Mouse (Mus musculus) spleen, postnatal 4 days (tissue): ENCODE measurements around the gene Trip10.
A peak's percentile ranks its signal among the peaks of the same experiment; 100 is the strongest.

ENCODE experiments used
- DNase-seq, 2 experiments: peaks; one replicate each; pipeline ENCODE4 v3.0.0; 2022; ENCODE audit warnings: low spot score in 2 of 2

The Trip10 gene

DNA sequence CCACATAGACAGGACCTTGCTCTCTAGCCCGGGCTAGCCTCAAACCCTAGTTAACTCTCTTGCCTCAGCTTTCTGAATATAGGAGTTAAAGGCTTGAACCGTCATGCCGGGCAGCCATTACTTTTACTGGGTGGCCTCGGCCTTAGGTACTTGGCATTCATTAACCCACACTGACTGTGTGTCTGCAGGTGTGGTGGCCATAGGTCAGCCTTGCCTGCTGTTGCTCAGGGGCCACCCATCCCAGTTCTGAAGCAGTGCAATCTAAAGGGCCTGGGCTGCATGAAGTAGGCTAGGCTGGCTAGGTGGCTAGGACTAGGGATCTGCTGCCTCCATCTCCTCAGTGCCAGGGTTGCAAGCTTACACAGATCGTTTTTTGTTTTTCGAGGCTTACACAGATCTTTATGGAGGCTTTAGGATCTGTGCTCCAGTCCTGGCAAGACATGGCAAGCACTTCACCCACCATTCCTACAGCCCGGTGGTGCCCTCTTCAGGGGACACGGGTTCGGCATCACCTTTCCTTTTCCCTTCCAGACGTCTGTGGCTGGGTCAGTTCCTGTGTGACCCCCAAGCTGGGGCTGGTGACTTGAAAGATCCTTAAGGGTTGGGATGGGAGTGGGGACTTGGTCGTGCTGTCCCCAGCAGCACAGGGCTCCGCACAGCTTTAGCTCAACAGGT is 14.9 kb upstream of the Trip10 start:
- DNase-seq, result no peak

DNA sequence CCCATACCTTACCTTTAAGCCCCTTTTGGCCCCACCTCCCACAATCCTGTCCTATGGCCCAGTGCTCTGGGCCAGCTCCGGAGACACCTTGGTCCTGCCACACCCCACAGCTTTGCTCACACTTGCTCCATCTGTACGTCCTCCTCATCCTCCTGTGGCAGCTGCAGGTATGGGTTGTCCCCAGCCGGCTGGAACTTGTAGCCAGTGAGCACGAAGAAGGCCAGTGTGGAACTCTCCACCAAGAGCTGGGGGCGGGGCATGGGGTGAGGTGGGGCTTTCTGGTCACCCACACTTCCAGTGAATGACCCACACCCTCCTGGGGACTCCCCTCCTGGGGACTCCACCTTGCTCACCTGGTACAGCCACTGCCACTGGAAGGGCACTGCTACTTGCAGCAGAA is 13.5 kb upstream of the Trip10 start:
- no peak for DNase-seq

DNA sequence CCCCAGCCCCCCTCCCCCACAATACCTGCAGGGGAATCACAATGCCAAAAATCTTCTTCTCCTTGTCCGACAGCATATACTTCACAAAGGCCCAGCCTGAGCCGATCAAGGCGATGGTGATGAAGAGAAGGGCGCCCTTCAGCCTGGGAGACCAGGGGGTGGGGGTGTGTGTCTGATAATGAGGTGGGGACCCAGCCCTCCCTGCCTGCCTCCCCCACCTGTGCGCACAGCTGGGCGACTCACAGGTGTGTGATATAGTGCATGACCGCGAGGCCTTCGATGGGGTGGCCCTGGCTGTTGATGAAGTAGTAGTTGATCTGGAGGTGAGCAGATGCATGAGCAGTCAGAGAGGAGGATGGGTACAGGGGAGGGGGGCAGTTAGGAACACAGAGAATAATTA is 12.1 kb upstream of the Trip10 start:
- no peak for DNase-seq

DNA sequence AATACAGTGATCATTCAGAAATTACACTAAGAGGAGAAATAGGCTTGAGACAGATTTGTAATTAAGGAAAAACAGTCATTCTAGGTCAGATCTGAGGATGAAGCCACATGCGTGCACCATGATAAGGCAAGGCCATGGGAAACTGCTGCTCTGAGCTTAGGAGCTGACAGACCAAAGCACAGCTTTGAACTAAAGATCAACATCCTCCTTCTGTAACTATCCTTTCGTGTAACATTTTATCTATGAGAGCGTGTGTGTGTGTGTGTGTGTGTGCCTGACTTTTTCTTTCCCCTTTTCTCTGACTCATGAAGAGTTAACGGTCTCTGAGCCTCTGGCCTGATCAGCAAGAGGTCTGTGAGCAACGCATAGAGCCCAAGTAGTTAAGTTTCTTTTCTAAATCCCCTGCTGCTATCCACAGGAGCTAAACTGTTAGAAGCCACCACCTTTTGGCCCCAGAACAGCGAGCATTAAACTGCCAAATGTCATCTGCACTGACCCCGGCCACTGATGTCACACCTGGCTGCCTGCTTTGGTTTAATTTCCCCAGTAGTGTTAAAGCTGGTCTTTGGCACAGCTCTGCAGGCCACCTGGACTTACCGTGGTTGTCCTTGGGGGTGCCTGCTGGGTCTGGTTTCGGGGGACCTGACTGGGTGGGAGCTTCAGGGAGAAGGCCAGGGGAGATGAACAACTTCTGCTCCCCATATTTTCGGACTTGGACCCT is 5.4 kb upstream of the Trip10 start:
- no peak for DNase-seq

DNA sequence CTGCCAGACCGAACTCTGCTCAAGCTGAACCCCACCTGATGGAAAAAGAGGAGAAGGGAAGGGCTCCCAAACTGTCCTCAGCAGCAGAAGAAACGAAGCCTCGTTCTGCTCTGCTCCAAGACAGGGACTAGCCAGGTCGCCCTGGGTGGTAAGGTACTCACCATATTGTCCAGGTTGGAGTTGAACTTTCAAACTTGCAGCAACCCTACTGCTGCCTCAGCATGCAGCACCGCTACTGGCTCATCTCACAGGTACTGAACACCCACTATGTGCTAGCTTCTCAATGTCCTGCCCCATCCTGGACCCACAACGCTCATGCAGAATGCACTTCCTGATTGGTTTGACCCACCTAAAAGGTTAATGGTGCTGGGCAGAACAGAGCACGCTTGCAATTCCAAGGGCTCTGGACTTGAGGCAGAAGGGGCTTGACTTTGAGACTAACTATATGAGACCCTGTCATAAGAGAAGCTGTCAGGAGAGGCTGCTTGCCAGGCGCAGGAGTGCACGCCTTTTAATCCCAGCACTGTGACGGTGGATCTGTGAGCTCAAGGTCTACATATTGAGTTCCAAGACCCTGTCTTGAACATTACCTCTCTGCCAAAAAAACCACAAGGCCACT is 3.8 kb upstream of the Trip10 start:
- DNase-seq, result no peak

DNA sequence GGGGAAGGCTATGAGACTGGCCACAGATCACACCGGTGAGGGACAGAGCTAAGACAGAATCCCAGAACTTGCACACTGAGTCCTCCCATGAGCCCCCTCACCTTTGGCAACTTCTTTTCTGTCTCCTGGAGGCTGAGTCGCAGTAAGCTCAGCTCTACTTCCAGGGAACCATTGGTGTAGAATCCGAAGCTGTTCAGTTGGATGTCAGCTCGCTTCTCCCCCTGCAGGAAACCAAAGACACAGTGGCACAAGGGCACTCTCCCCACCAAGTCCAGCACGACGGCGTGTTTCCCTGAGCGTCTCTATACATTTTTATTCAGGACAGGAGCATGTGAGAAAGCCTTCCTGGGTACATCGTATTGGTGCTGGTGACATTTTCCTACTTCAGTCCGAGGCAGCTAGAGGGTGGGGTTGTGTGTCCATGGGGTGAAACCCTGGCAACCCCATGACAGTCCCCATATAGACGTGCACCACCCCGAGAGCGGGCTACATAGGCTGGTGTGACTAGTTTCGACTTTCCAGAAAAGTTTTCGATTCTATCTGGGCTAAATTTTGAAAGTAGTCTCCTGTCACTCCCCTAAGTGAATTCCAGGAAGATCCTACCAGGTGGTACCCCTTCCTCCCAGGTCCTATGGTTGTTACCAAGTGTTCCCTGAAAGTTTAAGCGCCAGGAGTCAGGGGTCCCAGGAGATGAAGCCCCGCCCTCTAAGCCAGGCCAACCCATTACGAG is 2.4 kb upstream of the Trip10 start:
- DNase-seq, result no peak

DNA sequence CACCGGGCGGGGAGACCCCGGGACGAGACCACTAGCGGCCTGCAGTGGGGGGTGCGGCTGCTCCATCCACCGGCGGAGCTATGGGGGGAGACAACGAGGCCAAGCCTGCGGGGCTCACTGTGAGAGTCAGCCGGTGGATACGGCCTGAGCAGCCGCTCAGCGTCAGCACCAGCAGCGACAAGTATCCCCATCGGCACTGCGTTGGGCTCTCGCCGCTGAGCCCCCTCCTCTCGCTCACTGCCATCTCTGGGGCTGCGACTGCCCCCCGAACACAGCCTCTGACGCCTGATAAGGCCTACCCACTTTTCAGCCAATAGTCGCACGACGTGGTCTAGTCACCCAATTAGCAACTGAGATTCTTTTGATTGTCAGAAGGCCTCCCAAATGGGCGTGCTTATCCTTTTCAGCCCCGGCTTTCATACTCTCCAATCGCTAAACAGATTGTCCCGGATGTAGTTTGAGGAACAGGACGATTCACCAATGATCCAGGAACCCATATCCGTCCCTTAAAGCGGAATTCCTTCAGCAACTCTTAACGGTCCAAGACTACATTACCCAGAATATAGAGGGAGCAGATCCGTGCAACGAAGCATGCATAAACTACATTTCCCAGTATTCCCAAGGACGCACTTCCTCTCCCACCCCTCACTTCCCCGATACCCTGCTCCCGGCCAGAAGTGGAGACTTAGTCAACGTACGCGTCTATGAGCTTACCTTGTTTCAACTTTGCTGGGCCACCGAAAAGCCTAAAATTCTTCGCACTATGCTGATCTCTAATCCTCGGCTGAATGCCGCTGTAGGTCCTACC is 1.7 kb upstream of the Trip10 start:
- peak; percentile 85 to 88 for DNase-seq

DNA sequence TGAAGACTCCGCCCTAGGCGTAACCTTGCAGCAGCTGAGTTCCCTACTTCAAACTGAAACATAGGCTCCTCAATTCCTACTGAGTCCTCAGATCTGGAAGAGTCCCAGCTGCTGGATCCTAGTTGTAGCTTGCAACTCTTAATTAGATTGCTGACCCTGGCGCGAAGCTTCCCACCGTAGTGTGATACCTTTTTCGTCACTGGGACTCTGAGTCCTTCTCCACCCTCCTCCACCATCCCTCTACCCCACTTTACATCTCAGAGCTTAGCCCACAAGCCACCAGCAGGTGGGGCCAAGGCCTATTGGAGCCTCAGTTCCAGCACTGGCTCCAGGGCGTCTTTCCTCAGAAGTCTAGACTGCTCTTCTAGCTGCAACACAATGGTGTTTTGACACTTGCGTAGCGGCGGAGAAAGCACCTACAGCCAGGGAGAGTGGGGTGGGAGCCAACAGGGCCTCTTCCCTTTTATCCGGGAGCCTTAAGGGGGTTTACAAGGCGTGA is 1.0 kb upstream of the Trip10 start, which contains the start of gene Gpr108:
Gene Gpr108, minus strand, starts transcription at position 246 of the 499 bp plus-strand sequence.
- peak; percentile 84 to 88 for DNase-seq

DNA sequence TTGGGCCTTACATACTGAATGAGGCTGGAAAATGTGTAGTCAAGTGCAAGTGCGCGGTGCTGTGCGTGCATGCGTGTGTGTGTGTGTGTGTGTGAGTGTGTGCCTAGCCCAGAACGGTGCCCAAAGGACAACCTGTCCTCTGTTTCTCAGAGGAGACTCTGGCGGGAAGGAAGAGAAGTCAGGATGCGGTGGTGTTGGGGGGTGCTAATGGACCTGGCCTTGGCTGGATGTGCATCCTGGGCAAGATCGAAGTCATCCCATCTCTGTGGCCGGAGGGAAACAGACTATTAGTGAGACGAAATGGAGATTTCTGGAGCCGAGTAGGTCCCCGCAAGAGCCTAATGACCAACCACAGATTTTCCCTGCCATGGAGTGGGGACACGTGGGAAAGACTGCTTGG is 484 bp upstream of the Trip10 start:
- DNase-seq, result no peak

DNA sequence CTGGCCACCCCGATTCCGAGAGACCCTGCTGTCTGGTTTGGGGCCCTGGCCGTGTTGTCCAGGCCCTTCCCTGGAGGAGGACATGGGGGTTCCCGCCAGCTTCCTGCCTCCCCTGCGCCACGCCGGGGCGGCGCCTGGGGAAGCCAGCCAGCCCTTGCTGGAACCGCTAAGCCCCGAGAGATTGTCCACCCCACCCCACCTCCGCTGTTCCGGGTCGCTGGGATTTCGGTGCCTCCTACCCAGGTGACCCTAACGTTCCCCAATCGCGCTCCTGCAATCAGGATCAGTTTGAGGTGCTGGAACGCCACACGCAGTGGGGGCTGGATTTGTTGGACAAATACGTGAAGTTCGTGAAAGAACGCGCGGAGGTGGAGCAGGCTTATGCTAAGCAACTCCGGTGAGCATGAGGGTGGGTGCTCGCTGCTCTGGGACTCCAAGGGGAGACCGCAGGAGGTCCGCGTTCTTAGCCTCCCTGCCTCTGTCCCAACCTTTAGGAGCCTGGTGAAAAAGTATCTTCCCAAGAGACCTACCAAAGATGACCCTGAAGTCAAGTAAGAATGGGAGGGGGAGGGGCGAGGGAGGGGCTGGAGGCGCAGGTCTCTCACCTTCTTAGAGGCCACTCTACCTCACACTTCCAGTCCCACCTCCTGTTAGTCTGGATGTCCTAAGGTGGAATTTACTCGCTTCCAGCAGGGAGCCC is 1.4 kb downstream of the Trip10 start:
- DNase-seq, result no peak

DNA sequence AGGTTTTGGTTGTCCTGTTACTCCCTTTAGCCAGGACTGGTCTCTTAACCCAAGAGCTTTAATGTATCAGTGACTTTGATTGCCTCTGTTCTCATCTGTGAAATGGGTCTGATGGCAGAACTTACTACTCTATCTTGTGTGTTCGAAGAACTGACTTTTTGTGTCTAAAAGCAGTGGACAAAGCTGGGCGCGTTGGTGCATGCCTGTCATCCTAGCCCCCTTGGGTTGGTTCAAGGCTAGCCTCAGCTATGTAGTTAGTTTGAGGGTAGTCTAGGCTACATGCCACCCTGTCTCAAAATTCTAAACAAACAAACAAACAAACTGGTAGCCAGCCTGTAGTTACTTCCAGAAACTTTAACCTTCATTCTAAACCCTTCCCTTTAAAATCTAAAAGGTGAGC is 2.2 kb downstream of the Trip10 start:
- no peak for DNase-seq

DNA sequence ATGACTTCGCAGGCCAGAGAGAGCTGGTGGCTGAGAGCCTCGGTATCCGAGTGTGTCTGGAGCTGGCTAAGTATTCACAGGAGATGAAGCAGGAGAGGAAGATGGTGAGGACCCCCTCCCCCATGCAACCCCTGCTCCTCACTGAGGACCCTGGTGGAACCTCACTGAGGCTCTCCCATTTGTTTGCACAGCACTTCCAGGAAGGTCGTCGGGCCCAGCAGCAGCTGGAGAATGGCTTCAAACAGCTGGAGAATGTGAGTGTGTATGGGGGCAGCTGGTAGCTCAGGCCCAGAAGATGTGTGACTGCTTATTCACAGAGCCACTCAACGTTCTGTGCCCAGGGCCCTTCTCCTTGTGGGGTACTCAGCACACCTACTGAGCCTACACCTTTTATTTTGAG is 4.1 kb downstream of the Trip10 start:
- DNase-seq, result no peak

DNA sequence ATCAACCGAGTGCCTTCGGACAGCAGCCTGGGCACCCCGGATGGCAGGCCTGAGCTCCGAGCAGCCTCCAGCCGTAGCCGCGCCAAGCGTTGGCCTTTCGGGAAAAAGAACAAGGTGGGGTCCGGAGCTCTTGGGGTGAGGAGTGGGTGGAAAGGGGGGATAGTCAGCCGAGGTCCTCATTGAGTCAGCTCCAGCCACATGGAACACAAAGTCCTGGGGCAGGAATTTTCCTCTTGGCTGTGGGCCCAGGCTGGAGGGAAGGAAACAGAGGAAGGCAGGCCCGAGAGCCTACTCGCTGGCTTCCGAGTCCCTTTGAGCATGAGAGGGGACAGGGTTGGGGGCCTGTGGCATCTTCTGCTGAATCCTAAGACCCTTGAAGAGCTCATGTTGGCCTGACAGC is 6.1 kb downstream of the Trip10 start:
- no peak for DNase-seq

DNA sequence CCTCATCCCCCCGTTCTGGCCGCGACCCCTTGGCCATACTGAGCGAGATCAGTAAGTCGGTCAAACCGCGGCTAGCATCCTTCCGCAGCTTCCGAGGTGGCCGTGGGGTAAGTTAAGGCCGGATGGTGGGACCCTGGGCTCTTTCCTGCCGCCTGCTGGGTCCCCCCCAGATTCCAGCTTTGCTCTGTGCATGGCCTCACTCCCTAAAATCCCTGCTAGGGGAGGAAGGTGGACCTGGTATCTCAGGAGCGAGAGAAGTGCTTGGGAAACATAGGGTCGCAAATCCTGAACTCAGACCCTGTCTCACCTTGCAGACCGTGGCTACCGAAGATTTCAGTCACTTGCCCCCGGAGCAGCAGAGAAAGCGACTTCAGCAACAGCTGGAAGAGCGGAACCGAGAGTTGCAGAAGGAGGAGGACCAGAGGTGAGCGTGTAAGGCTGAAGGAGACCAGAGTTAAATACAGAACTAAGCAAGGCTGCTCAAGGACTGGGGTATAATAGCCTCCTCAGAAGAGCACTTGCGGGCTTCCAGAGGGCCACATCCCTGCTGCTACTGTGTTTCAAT is 7.7 kb downstream of the Trip10 start:
- no peak for DNase-seq

DNA sequence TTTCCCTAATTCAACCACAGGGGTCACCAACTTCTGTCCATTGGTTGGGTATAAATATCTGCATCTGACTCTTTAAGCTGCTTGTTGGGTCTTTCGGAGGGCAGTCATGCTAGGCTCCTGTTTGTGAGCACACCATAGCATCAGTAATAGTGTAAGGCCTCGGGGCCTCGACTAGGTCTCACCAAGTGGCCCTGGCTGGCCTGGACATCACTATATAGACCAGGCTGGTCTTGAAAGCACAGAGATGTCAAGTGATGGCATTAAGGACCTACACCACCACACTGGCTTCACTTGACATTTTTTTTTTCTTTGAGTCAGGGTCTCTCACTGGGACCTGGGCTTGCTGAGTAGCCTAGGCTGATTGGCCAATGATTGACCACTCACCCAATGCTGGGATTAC is 8.9 kb downstream of the Trip10 start:
- DNase-seq, result no peak

DNA sequence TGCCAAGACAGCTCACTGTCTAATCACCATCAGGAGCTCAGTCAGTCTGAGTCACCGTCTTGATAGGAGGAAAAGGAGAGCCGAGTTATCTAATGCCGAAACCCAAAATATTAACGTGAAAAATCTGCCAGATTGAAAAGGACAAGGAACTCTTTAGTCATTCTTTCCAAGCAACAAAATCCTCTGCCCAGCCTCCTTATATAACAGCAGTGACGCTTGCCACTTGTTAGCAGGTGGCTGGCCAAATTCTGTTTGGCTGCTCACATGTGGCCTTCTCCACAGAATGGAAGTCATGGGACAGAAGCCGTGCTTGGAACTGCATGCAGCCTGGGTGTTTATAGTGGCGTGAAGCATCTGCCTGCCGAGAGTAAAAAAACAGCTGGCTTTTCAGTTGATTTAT is 10.5 kb downstream of the Trip10 start:
- DNase-seq, result no peak

DNA sequence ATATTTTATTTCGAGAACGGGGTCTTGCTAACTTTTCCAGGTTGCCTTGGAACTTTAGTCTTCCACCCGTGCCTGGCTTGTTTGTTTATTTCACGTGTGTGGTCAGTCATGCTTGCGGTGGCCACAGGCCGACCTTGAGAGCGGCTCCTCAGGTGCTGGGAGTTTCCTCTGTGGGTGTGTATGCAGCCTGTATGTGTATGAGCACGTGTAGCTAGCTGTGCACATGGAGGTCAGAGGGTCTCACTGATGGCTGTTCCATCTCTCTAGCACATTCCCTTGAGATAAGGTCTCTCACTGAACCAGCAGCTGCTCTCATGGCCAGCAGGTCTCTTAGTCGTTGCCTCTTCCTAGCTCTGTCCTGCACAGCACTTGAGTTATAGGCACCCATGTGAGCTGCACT is 11.1 kb downstream of the Trip10 start:
- DNase-seq, result no peak

DNA sequence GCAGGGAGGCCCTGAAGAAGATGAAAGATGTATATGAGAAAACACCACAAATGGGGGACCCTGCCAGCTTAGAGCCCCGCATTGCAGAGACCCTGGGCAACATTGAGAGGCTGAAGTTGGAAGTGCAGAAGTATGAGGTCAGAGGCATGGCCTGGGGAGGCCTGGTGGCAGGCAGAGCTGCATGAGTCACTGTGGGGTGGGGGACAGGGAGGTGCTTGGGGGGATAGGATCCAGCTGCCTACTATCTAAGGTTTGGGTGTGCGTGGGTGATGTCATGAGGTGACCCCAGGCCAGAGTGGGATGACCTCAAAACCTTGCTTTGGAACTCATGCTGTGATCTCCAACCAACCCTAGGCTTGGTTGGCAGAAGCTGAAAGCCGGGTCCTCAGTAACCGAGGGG is 12.0 kb downstream of the Trip10 start:
- DNase-seq, result no peak

DNA sequence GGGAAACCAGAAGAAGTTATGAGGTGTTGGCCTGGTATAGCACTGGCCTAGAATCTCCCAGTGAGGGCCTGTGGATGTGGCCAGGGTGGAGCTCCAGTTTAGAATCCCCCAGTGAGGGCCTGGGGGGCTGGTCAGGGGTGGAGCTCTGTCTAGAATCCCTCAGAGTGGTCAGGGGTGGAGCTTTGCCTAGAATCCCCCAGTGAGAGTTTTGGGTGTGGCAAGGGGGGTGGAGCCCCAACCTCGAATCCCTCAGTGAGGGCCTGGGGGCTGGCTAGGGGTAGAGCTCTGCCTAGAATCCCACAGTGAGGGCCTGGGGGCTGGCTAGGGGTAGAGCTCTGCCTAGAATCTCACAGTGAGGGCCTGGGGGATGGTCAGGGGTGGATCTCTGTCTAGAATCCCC is 12.5 kb downstream of the Trip10 start:
- DNase-seq, result no peak

DNA sequence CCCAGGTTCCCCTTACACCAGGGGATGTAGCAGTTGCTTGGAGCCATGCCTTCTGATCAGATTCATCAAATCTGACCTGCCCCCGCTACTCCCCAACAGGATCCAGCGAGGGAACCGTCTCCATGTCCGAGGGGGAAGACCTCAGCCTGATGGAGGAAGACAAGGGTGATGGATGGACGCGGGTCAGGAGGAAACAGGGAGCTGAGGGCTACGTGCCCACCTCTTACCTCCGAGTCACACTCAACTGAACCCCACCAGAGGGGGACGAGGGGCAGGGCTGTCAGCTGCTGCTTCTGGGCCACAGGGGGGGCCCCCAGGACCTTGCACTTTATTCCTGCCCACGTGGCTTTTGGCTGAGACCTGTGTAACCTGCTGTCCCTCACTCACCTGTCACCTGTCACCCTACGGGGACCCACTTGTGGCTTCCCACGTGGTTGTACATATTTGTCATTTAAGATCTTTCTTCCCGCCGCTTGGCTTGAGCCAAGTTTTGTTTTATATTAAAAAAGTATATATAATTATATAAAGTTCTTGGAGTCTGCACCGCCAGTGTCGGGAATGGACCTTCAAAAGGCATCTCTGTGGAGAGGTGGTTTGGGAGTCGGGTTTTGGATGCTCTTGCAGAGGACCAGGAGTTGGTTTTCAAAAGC is 13.8 kb downstream of the Trip10 start:
- DNase-seq, result no peak
